Mouse (Mus musculus): ENCODE measurements around the gene Vmn1r64.
"Not testable (repeated sequence)": the region's sequence is repeated elsewhere in the genome, so short reads cannot be mapped to it uniquely, and the experiment has no call there.

The Vmn1r64 gene

GRCm38 (mm10) chr7:5884442-5884841, at the start of gene Vmn1r64:
Vmn1r64 (minus strand) TSS chr7:5884542.
- DNase-seq = no peak

- DNase-seq = no peak
Observed at GRCm38 (mm10) chr7:5899238-5899637, 14.9 kb upstream of the Vmn1r64 start.

- DNase-seq = not testable (repeated sequence)
Observed at GRCm38 (mm10) chr7:5897245-5897644, 12.9 kb upstream of the Vmn1r64 start.

Measured in kidney, postnatal 25 days (tissue).